Mouse (Mus musculus) bone marrow, adult 2 months (tissue): ENCODE measurements around the gene Ifi203.
"Not testable (repeated sequence)": the region's sequence is repeated elsewhere in the genome, so short reads cannot be mapped to it uniquely, and the experiment has no call there.

Source experiments
- CTCF ChIP-seq: fragments of 200-500 bp; IDR thresholded peaks from 2 replicates; pipeline ENCODE4 v1.5.1; 2011; ENCODE audit warnings: low read length, control low read depth; ENCODE audit not compliant: control insufficient read depth, insufficient read depth
- POLR2A ChIP-seq: fragments of 200-500 bp; IDR thresholded peaks from 2 replicates; pipeline ENCODE4 v1.6.1; 2011; ENCODE audit warnings: low read depth, mild to moderate bottlenecking, control low read depth, low read length, borderline replicate concordance; ENCODE audit not compliant: control insufficient read depth

DNA sequence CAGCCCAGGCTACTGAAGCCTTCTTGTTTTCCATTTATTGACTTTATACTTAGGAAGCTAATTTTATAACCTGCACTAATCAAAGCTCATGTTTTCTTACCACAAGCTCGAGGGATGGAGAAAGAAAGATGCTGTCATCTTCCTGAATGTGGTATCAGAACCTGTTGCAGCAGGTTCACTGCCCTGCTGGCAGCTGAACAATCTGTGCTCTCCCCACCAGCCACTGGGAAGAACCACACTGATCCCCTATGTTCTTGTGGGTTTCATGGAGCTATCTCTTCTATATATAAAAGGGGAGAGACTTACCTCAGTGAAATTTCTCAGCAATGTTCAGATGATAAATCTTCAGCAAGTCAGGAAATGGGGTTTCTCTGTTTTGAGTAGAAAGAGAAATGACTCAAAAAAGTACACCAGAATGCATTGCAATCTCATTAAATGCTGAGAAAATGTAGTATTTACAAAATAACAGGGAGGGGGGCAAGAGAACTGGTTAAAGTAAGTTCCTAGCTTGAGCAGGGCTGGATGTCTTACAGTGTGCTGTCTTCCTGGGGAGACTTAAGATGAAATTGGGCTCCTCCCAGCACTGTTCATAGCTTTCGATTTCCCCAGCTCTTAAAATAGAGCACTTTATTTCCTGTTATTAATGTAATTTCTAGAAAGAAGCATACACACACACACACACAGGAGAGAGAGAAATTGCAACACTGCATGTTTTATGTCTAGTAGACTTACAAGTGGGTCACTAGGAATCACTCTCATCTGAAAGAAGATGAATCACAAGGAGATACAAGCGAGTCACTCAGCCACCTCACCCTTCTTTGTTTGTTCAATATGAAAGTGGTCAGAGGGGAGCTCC lies at the start of gene Ifi203, which contains the start of gene Mndal:
- TF ChIP-seq CTCF, POLR2A: not testable (repeated sequence)
